Mouse (Mus musculus): ENCODE data around the gene Sectm1a.

GRCm38 (mm10) chr11:121118577-121118976 is 37.6 kb upstream of the Sectm1a start, which contains the start of gene Tex19.2:
- TF ChIP-seq CTCF (IDR thresholded peaks at IDR 0.05; ENCODE audit: low read depth, low read length) = no peak
- TF ChIP-seq POLR2A (IDR thresholded peaks at IDR 0.05; ENCODE audit: extremely low read depth, insufficient read depth, low read length) = no peak
